Mouse (Mus musculus) megakaryocyte, embryonic 14.5 days (primary cell): ENCODE measurements around the gene Fbxo6.

Experiments used
- FLI1 ChIP-seq: IDR thresholded peaks from 2 replicates; pipeline ENCODE4 v1.6.1; 2012; ENCODE audit warnings: low read length, inconsistent platforms, mixed read lengths
- GATA1 ChIP-seq: IDR thresholded peaks from 3 replicates; pipeline ENCODE4 v1.6.1; 2012; ENCODE audit warnings: mixed read lengths, low read length, inconsistent platforms, borderline replicate concordance

GRCm38 (mm10) chr4:148098666-148099065, 53.3 kb downstream of the Fbxo6 start:
- no peak for TF ChIP-seq GATA1
- no peak for TF ChIP-seq FLI1
